Mouse (Mus musculus) ovary, adult 18-20 months (tissue): ENCODE data around the gene Specc1.

Experiments used
- DNase-seq: peaks from one replicate; pipeline ENCODE4 v3.0.0; 2022; ENCODE audit warnings: low spot score, mixed read lengths

Gene Specc1

GRCm38 (mm10) chr11:62049170-62049569, 92.6 kb downstream of the Specc1 start:
- no peak for DNase-seq

- DNase-seq = no peak
Measured at GRCm38 (mm10) chr11:62050356-62051330, 94.1 kb downstream of the Specc1 start.

DNA sequence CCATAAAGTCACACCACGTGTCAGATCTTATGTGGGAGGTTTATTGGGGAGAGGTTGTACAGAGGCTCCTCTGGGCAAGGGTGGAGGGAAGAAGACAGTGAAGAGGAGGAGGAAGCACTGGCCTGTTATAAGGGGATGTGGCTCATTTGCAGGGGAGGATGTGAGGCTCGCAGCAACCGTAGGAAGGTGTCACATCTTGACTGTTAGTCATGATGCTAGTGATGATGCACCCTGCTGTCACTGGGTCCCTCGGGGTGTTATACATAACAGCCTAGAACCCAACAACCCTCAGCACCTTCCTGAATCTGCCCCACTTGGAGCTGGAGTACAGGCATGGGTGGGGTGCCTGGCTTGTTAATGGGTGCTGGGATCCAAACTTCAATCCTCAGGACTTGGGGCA, 94.9 kb downstream of the Specc1 start:
- no peak for DNase-seq

GRCm38 (mm10) chr11:62053928-62054327, 97.4 kb downstream of the Specc1 start:
- no peak for DNase-seq

DNA sequence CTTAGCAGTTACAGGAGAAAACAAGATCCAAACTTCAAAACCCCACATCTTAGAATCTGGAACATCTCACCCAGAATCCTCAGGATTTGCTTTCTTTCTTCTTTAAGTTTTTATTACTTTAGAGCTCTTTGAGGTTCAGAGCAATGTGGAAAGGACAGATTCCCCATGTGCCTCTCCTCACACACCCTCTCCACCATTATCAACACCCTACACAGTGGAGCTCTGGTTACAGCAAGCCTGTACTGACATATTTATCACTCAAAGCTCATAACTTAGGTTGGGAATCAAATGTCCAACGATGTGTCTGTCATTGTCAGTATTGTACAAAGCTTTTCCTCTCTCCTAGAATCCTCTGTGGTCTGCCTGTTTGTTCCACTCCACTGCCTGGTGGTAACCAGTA, 108.0 kb downstream of the Specc1 start:
- DNase-seq = no peak

DNA sequence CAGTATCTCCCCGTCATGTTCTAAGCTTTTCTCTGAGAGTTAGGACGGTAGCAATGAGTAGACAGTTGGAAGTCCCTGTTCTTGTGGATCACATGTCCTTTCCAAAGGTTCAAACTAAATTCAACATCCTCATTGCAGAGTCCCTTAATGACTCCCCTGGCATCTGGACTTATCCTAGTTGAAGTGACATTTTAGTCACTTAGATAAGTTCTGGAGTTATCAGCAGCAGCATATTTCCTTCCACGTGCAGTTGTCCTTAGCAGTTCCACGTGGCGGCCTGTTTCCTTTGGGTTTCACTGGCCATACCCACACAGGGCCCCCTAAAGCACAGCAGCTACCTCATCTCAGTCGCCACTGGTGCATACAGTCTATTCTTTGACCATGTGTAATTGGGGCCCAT, 109.1 kb downstream of the Specc1 start:
- DNase-seq = no peak

DNA sequence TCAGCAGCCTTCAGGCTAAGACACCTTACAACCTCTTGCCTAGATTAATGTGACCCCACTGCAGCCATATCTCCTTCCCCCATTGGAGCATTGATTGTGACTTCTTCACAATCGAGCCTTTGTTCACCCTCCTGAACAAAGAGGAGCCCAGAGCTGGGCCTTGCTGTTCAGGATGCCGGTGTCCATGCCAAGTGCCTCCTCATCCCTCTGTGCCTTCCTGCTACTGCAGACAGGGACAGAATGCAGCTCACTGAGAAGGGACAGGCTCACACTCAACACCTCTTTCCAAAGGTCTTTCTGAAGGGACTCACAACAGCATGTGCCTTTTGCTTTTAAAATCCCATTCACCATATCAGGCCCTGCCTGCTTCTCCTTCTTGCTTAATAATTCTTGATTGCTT, 113.0 kb downstream of the Specc1 start:
- DNase-seq = no peak

DNA sequence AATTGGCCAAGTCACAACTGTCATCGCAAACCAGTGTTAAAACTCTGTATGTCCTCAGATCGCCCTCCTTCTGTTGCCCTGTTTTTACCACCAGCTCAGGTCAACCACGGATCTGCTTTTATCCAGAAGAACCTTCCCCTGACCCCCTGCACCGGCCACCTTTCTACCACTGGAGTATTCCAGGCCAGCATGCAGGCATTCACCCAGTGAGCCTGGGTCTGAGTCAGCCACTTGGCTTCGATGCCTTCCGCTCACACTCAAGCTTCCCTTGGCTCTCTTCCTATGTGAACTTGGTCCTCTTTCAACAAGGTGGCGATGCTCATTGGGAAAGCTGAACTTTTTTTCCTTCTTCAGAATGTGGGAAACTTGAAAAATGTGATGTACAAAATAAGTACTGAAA, 113.6 kb downstream of the Specc1 start:
- no peak for DNase-seq

DNA sequence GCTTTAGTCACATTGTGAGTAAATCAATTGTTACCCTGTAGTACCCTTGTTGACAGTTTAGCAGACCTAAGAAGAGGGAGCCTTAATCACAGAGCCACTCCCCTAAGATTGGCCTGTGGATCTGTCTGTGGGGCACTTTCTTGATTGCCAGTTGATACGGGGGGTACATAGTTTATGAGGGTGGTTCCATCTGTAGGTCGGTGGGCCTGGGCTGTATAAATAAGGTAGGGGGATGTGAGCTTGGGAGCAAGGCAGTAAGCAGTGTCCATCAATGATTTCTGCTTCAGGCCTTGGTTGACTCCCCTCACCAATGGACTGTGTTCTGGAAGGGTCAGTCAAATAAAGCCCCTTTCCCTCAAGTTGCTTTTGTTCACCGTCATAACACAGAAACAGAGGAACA, 115.8 kb downstream of the Specc1 start:
- DNase-seq = no peak

GRCm38 (mm10) chr11:62073575-62074140, 117.1 kb downstream of the Specc1 start:
- no peak for DNase-seq

GRCm38 (mm10) chr11:62074578-62074977, 118.0 kb downstream of the Specc1 start:
- no peak for DNase-seq

GRCm38 (mm10) chr11:62075071-62075470, 118.5 kb downstream of the Specc1 start:
- DNase-seq = no peak

- no peak for DNase-seq
Measured at GRCm38 (mm10) chr11:62075551-62075950, 119.0 kb downstream of the Specc1 start.

DNA sequence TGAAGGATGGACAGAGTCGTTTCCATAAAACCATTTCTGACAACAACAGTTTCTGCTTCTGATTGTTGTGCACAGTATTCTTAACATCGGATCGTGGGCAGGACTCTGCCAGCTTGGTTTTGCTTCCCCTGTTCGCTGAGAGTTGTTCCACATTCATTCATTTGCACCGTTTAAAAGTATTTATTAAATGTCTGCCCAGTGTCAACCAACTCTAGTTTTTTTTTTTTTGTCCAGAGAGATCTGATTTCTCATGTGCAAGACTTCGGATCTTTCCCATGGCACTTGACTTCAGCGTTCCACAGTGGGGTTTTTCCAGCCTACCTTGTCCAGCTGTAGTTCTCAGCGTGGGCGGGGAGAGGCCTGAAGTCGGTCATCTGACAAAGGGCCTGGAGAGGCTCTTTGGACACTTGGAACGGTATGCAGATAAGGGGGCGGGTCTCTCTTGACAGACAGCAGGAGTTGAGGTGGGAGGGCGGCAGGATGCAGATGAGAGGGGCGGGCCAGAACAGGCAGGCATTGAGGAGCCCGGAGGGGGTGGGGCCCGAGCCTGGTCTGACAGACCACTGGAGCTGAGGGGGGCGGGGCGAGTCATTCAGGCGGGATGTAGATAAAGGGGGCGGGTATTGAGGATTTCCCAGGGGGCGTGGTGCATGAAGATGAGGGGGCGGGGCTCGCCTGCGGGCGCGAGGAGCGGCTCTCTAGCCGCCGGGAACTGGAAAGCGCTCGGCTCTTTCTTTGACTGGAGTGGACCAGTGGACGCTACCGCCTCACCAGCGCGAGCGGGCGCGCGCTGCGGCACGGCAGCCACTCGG, 120.0 kb downstream of the Specc1 start:
- DNase-seq = peak; percentile 99

DNA sequence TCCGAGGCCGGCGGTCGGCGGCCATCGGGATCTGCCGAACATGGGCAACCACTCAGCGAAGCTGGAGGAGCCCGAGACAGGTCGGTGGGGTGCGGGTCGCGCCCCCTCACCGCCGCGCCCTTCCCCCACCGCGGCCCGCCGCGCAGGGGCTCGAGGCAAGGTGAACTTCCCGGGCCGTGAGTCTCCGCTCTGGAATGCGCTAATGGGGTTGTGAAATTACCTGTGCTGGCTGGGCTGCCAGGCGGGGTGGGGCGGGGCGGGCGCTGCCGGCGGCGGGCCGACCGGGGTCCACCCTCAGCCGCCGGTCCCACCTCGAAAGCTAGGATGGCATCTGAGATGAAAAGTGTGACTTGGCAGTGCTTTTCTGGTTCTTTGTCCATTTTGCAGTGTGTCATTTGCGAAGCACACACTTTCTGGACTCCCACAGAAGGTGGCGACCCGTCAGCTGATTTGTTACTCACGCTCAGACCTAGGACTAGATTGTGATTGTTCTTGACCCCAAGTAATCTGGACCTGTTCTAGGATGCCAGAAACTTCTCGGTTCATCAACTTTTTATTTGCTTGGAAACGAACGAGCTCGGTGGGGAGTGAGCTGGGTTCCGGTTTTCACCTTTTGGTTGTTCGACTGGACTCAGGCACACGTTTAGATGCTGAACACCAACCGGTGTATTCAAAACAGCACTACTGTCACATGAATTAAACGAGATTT, 120.7 kb downstream of the Specc1 start:
- DNase-seq = no peak

GRCm38 (mm10) chr11:62078371-62078770, 121.8 kb downstream of the Specc1 start:
- DNase-seq = no peak

- no peak for DNase-seq
Measured at GRCm38 (mm10) chr11:62079100-62079857, 122.7 kb downstream of the Specc1 start.

- DNase-seq = no peak
Measured at GRCm38 (mm10) chr11:62080476-62080875, 123.9 kb downstream of the Specc1 start.

DNA sequence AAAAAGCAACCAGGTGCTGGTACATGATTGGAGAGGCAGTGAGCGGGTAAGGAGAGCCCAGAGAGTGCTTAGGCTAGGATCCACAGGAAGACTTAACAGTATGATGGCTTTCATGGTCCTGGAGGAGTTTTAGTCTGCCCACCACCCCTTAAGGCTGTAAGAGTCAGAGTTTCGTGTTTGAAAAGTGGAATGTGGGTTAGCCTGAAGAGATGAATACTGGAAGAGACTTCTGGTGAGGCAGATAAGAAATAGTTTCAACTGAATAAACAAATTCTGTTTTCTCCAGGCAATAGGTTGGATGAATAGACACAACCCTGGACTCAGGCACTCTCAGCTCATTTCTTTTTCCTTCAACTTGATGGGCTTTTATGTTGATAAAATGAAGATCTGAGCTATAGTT, 130.1 kb downstream of the Specc1 start:
- no peak for DNase-seq

DNA sequence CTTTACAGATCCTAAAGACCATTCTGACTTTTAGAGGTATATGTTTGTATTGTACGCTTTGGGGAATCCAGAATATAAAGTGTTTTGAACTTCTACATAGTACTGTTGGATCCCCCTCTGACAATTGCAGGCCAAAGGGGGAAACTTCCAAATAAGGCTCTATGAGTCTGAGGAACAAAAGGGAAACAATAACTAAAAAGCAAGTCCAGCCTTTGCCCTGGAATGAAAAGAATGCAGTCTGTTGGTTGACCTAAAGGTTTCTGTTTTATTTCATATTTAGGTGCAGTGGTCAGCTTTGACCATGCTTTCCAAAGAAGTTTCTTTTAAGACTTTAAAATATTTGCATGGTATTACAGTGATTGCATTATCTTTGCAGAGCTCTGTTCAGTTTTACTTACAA, 130.5 kb downstream of the Specc1 start:
- no peak for DNase-seq

- DNase-seq = no peak
Measured at GRCm38 (mm10) chr11:62088651-62089050, 132.1 kb downstream of the Specc1 start.
